Mouse (Mus musculus) macrophage (primary cell): ENCODE data around the gene Brd2. TPM values are rescaled to one million over a fixed set of nuclear protein-coding genes. Genes with fewer than 3 reads are reported as not detected.

ENCODE experiments used
- H3K27ac ChIP-seq: fragments of 350-480 bp; formaldehyde crosslinking; 2 replicates; pipeline ENCODE4 v1.9.0; 2021
- H3K36me3 ChIP-seq: fragments of 350-480 bp; formaldehyde crosslinking; 2 replicates; pipeline ENCODE4 v1.9.0; 2021; ENCODE audit errors: inconsistent target
- H3K4me3 ChIP-seq: fragments of 350-480 bp; formaldehyde crosslinking; 2 replicates; pipeline ENCODE4 v1.9.0; 2021; ENCODE audit errors: inconsistent target
- H3K79me2 ChIP-seq: fragments of 350-480 bp; formaldehyde crosslinking; 2 replicates; pipeline ENCODE4 v1.9.0; 2021; ENCODE audit errors: inconsistent target
- WGBS: methylation state at CpG from one replicate; pipeline ENCODE4 v1.1.7; 2026; ENCODE audit warnings: inconsistent platforms; ENCODE audit not compliant: missing documents; 5-methylcytosine and 5-hydroxymethylcytosine counted together
- polyA plus RNA-seq: library from polyadenylated mRNA; stranded (reverse); fragments of 250-400 nt; gene quantifications from 3 replicates; pipeline ENCODE4 v1.2.4, GENCODE M21; 2018; ENCODE audit warnings: inconsistent platforms

The Brd2 gene
- polyA plus RNA-seq, 1 experiment from 2014 or later, result 435 TPM

- no peak overlapping the region for H3K27ac ChIP-seq
- no peaks in the 10 kb centered on the region for H3K36me3 ChIP-seq
- peaks cover 56% of the 10 kb centered on the region for H3K79me2 ChIP-seq
- no peak overlapping the region for H3K4me3 ChIP-seq
- WGBS, result 75% methylated on average over 9 of the region's 9 CpGs
Observed at GRCm38 (mm10) chr17:34126826-34127420, 4.5 kb upstream of the Brd2 start.

DNA sequence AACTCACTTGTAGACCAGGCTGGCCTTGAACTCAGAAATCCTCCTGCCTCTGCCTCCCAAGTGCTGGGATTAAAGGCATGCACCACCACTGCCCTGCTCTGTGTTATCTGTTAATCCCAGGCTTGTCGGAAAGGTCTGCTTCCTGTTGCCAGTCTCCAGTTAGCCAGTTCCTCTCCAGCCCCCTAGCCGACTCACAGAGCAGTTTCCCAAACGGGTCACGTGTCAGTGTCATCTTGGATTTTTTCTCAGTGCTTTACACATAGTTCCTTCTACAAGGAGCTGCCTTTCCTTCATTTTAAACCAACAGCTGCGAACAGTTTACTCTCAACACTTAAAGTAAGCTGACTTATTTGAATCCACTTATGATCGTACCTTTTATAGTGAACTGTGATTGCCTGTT is 2.2 kb upstream of the Brd2 start:
- Histone ChIP-seq H3K36me3 (no peaks in the 10 kb centered on the region), H3K79me2 (peaks cover 68% of the 10 kb centered on the region), H3K4me3 (peak overlapping the region; percentile 69; the same call in 1 of the 2 replicates), H3K27ac (peak overlapping the region; percentile 95)
- 6% methylated on average over 6 of the region's 6 CpGs for WGBS

DNA sequence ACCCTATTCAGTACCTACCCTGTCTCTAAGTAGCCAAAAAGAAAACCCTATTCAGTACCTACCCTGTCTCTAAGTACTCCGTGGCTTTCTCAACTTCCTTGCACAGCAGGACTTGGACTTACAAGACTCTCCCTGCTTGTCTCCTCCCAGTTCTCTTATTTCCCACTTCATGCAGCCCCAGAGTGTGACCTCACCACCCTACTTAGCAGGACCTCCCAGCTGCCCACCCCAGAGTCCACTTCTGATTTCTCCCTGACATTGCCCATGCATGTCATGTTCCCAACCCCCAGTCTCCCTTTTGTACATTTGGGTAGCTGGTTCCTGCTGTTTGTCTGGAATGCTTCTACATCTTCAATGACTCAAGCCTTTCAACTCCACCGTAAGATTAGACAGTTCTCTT is 1.1 kb upstream of the Brd2 start:
- WGBS, result 0% methylated on average over 2 of the region's 2 CpGs
- Histone ChIP-seq H3K79me2 (peaks cover 74% of the 10 kb centered on the region), H3K36me3 (no peaks in the 10 kb centered on the region), H3K27ac (peak overlapping the region; percentile 95), H3K4me3 (peak overlapping the region; percentile 69)

DNA sequence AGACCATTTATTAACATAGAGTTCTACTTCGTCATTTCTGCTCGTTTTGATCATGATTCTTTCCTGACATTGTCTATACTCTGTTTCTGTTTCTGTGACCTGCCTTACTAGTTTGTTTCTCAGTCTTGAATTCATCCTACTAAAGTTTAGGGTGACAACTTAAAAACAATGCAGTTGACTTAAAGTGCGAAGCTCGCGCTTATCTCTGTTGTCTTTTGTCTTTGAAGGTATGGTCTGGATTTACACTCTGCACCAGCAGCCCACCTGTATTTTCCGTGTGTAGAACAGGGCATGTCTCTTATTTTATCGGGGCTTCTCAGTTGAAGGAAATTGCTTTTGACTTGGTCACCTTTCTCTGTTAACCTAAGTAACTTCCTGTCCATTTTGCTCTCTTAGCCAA is 677 bp upstream of the Brd2 start:
- Histone ChIP-seq H3K36me3 (no peaks in the 10 kb centered on the region), H3K27ac (peak overlapping the region; percentile 95), H3K4me3 (peak overlapping the region; percentile 69), H3K79me2 (peaks cover 78% of the 10 kb centered on the region)
- 0% methylated on average over 7 of the region's 7 CpGs for WGBS

- Histone ChIP-seq H3K79me2 (peaks cover 78% of the 10 kb centered on the region), H3K27ac (peak overlapping the region; percentile 100), H3K36me3 (peaks cover 1% of the 10 kb centered on the region; the same call in 1 of the 2 replicates), H3K4me3 (peak overlapping the region; percentile 84)
- 0% methylated on average over 4 of the region's 10 CpGs for WGBS
Observed at GRCm38 (mm10) chr17:34121879-34122187, 601 bp downstream of the Brd2 start.

GRCm38 (mm10) chr17:34121172-34121878 is 1.1 kb downstream of the Brd2 start:
- Histone ChIP-seq H3K4me3 (peak overlapping the region; percentile 84), H3K36me3 (peaks cover 6% of the 10 kb centered on the region; the same call in 1 of the 2 replicates), H3K27ac (peak overlapping the region; percentile 100), H3K79me2 (peaks cover 78% of the 10 kb centered on the region)
- WGBS, result under 1% methylated on average over 35 of the region's 35 CpGs

DNA sequence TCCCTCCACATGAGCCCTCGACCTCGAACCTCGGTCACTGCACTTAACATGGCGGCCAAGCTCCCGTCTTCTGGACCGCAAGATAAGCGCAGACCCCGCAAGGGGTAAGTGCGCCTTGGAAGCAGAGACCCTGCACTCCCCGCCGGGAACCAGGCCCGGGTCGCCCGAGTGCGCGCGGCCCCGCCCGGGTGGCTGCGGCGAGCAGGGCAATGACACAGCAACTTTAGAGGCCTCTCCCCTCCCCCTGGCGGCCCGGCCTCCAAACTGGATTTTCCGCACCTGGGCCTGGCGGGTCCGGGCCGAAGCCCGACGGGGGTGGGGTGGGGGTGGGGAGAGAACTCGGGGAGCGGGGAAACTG is 1.6 kb downstream of the Brd2 start:
- Histone ChIP-seq H3K4me3 (peak overlapping the region; percentile 84), H3K27ac (peak overlapping the region; percentile 100), H3K36me3 (peaks cover 11% of the 10 kb centered on the region), H3K79me2 (peaks cover 78% of the 10 kb centered on the region)
- WGBS, result 1% methylated on average over 20 of the region's 31 CpGs

DNA sequence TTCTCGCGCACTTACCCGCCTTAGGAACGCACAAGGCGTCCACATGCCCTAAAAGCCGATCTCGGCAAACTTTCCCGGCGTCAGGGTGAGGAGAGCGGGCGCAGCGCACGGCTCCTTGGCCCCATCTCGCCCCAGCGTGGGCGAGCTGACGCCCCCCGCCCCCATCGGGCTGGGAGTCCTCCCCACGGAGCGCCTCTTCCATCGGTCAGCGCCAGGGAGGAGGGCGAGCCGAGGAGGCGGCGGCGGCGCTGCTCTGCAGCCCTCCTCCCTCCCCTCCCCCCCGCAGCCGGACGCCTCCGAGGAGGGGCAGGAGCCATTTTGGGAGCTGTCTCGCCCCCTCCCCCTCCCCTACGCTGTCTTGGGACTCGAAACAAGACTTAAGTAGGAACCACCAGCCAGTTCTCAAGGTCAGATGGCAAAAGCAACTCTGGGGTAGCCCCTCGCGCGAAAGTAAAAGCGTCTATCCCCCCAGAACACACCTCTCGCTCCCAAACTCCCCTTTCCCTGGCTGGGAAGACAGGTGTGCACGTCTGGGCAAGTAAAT is 2.2 kb downstream of the Brd2 start:
- Histone ChIP-seq H3K36me3 (peaks cover 16% of the 10 kb centered on the region), H3K27ac (peak overlapping the region; percentile 100)
- 0% methylated on average over 25 of the region's 42 CpGs for WGBS

DNA sequence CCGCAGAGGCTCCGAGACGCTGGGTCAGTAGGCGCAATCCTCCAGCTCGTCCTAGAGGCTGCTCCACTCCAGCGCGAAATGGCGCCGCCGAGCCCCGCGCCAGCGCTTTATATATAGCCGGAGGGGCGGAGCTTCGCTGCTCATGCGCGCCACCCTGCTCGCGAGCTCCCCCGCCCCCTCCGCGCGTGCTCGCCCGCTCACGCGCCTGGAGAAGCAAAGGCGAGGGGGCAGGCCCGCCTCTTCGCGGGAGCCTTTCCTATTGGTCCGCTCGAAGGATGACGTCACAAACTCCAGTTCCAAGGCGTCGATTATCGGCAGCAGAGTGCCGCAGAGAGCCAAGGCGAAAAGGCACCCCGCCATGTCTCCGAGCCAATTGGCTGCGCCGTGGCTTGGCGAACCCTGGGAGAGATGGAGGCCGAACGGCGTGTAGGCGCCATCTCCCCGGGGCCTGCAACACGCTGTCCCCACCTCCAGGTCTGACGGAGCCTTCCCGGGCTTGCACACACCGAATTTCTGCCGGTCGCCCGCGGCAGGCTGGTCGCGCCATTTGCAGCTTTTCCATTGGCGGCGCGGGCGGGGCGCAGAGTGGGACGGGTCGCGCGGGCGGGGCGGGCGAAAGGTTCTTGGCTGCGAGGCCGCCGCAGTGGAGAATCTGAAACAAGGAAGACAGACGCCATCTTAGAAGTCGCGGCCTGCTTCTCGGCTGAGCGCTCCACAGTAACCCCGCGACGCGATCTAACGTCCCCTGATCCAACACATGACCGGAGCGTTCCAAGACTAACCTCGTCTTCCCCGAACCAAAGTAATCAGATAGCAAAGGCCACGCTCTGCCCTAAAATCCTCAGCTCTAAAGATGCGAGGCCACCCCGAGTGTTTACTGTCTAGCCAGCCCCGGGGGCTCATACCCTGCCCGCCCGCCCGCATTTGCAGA is 2.9 kb downstream of the Brd2 start, which contains the start of gene H2-DMa:
Gene H2-DMa, plus strand, starts transcription at position 293 of the 931 bp plus-strand sequence.
- Histone ChIP-seq H3K36me3 (peaks cover 23% of the 10 kb centered on the region), H3K27ac (peak within 1 kb of the TSS; percentile 100), H3K79me2 (peaks cover 78% of the 10 kb centered on the region), H3K4me3 (peak within 1 kb of the TSS; percentile 90)
- 0% methylated on average over 74 of the region's 96 CpGs for WGBS

More for the DNA sequence above, 2.2 kb downstream of the Brd2 start:
- H3K79me2 ChIP-seq, result peaks cover 78% of the 10 kb centered on the region
- peak overlapping the region; percentile 84 for H3K4me3 ChIP-seq

- peak overlapping the region; percentile 90 for H3K4me3 ChIP-seq
- H3K36me3 ChIP-seq, result peaks cover 30% of the 10 kb centered on the region
- WGBS, result under 1% methylated on average over 28 of the region's 38 CpGs
- peaks cover 78% of the 10 kb centered on the region for H3K79me2 ChIP-seq
- peak overlapping the region; percentile 32; the same call in 1 of the 2 replicates for H3K27ac ChIP-seq
Observed at GRCm38 (mm10) chr17:34118873-34119248, 3.6 kb downstream of the Brd2 start.

- peak overlapping the region; percentile 62 for H3K27ac ChIP-seq
- peak overlapping the region; percentile 90 for H3K4me3 ChIP-seq
- 0% methylated on average over 57 of the region's 67 CpGs for WGBS
- peaks cover 78% of the 10 kb centered on the region for H3K79me2 ChIP-seq
- peaks cover 36% of the 10 kb centered on the region for H3K36me3 ChIP-seq
Observed at GRCm38 (mm10) chr17:34118113-34118872, 4.1 kb downstream of the Brd2 start.

GRCm38 (mm10) chr17:34117421-34118112 is 4.9 kb downstream of the Brd2 start:
- whole genome bisulfite sequencing, result 0% methylated on average over 3 of the region's 5 CpGs
- H3K4me3 ChIP-seq, result peak overlapping the region; percentile 90

DNA sequence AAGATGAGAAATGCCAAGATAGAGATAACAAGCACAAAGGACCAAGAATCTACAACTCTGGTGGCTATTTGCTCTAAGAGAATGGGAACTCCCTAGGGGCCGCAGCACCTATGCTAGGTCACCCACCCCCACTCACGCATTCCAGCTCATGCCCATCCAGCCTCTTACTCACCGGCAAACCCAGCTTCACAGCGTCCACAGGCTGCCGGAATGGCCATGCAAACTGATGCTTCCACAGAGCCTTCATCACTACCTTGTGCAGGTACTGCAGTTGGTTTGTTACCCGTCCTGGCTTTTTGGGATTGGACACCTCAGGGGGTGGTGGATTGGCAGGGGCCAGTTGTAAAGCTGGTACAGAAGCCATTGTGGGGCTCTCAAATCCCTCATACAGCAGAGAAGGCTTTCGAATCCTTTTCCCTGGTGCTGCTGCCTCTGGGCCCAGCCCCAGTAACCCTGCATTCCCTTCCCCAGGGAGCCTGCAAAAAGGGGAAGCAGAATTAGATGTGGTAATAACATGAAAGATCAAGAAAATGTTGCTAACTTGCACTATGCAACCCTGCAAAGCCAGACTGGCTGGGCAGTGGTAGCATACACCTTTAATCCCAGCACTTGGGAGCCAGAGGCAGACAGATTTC is 5.6 kb downstream of the Brd2 start:
- peak overlapping the region; percentile 90 for H3K4me3 ChIP-seq
- peak overlapping the region; percentile 62 for H3K27ac ChIP-seq

More at GRCm38 (mm10) chr17:34117421-34118112, 4.9 kb downstream of the Brd2 start:
- Histone ChIP-seq H3K79me2 (peaks cover 79% of the 10 kb centered on the region), H3K27ac (peak overlapping the region; percentile 62), H3K36me3 (peaks cover 43% of the 10 kb centered on the region)

More for the DNA sequence above, 5.6 kb downstream of the Brd2 start:
- peaks cover 80% of the 10 kb centered on the region for H3K79me2 ChIP-seq
- H3K36me3 ChIP-seq, result peaks cover 50% of the 10 kb centered on the region
- 17% methylated on average over 7 of the region's 7 CpGs for WGBS
